Mouse (Mus musculus): ENCODE data around the gene Slc35g3. TPM values are rescaled to one million over a fixed set of nuclear protein-coding genes. Genes with fewer than 3 reads are reported as not detected.

Slc35g3 gene
- polyA plus RNA-seq, 2 experiments: not detected

DNA sequence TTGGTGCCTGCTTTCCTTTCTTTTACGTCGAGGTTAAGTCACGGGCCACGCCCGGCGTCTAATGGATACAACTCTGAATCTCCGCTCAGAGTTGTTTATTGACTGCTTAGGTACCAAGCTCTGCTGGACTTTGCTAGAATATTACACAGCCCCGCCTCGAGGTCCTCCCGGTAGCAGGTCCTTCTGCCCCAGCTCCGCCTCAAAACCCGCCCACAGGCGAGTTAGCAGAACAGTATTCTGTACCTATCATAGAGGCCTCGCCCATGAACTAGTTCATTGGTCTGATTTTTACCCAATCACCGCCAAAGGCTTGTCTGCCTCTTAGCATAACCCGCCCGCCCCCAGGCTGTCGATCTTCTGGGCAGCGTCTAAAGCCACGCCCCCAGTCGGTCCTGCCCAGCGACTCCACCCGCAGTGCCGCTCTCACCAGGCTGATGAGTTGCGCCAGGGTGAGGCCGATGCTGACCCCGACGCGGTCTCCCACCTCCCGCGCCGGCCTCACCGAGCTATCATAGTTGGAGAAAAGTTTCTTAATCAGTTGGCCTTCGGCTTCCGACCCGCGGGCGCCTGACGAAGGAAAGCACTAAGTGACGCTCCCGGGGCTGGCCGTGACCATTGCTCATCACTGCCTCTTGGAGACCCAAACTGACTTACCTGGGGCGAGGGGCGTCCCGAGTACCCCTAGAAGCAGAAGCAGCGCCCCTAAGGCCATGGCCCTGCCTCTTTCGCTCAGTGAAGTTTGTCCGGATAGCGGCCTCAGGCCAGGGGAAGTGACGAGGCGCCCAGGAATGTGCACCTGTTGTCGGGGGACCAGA lies 33.6 kb upstream of the Slc35g3 start, which contains the start of gene Chrnb1:
TSS of gene Chrnb1 (minus strand) at position 776 of the 815 bp plus-strand sequence.
- no peak within 1 kb of the TSS for H3K27ac ChIP-seq
- peak within 1 kb of the TSS; percentile 88 for H3K4me2 ChIP-seq (ENCODE audit: low read depth)
- peaks cover 5 to 8% of the 10 kb centered on the region in 2 experiments; a peak in 3 of 4 replicates for H3K4me1 ChIP-seq (replicated peaks; ENCODE audit: control insufficient read depth in 2 of 2, insufficient read depth in 2 of 2, low read length in 1 of 2)
- TF ChIP-seq EP300 (IDR thresholded peaks at IDR 0.05; ENCODE audit: low read depth) (no peak), CTCF (IDR thresholded peaks at IDR 0.05; ENCODE audit: low read depth) (peak; percentile 19; the same call in 1 of the 2 replicates)
- peak; percentile 97 to 98 (median 97) for DNase-seq (ENCODE audit: low read depth in 3 of 3, low spot score in 3 of 3)
- under 1% methylated on average over 52 of the region's 52 CpGs for WGBS (ENCODE audit: insufficient replicate concordance)
- H3K9me3 ChIP-seq (ENCODE audit: control insufficient read depth, low read length): no peaks in the 10 kb centered on the region
- peaks cover 42% of the 10 kb centered on the region for H3K27me3 ChIP-seq (ENCODE audit: control insufficient read depth, insufficient read depth, low read length)
- peak within 1 kb of the TSS; percentile 31; the same call in 1 of the 2 replicates for H3K9ac ChIP-seq (replicated peaks)
- no peaks in the 10 kb centered on the region for H3K36me3 ChIP-seq (replicated peaks; ENCODE audit: control insufficient read depth, insufficient read depth, low read depth)
- peak within 1 kb of the TSS; percentile 45 to 53 for H3K4me3 ChIP-seq (ENCODE audit: insufficient read depth in 1 of 2, low read depth in 2 of 2, low read length in 2 of 2)
- ATAC-seq (ENCODE audit: insufficient read depth): peak; percentile 100

DNA sequence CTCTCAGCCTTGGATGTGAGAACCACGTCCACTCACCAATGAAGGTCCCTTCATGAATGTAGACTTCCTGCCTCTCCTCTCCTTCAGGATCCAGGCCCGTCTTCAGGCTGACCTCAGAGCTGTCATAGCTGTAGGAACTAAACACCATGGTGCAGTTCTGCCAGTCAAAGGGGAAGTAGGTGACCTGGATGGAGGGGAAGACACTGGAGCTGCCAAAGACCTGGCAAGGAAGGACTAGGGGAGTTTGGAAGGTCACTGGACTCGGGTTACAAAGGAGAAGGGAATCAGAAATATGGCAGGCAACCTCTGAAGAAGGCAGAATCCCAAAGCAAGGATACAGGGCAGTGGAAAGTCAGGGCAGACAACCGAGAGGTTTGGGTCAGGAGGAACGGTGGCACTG lies 31.7 kb upstream of the Slc35g3 start:
- no peak overlapping the region for H3K4me3 ChIP-seq (ENCODE audit: insufficient read depth in 1 of 2, low read depth in 2 of 2, low read length in 2 of 2)
- no peak overlapping the region for H3K4me2 ChIP-seq (ENCODE audit: low read depth)
- no peak overlapping the region for H3K9ac ChIP-seq (replicated peaks)
- WGBS (ENCODE audit: insufficient replicate concordance): 49% methylated on average over 5 of the region's 5 CpGs
- DNase-seq (ENCODE audit: low read depth in 3 of 3, low spot score in 3 of 3) (no peak), ATAC-seq (ENCODE audit: insufficient read depth) (no peak)
- TF ChIP-seq EP300 (IDR thresholded peaks at IDR 0.05; ENCODE audit: low read depth): no peak
- no peak for TF ChIP-seq CTCF (IDR thresholded peaks at IDR 0.05; ENCODE audit: low read depth)
- H3K27me3 ChIP-seq (ENCODE audit: control insufficient read depth, insufficient read depth, low read length): peaks cover 25% of the 10 kb centered on the region
- H3K4me1 ChIP-seq (replicated peaks; ENCODE audit: control insufficient read depth in 2 of 2, insufficient read depth in 2 of 2, low read length in 1 of 2): peaks cover 4 to 8% of the 10 kb centered on the region in 2 experiments; a peak in 3 of 4 replicates
- H3K36me3 ChIP-seq (replicated peaks; ENCODE audit: control insufficient read depth, insufficient read depth, low read depth): no peaks in the 10 kb centered on the region
- H3K27ac ChIP-seq: no peak overlapping the region
- no peaks in the 10 kb centered on the region for H3K9me3 ChIP-seq (ENCODE audit: control insufficient read depth, low read length)

DNA sequence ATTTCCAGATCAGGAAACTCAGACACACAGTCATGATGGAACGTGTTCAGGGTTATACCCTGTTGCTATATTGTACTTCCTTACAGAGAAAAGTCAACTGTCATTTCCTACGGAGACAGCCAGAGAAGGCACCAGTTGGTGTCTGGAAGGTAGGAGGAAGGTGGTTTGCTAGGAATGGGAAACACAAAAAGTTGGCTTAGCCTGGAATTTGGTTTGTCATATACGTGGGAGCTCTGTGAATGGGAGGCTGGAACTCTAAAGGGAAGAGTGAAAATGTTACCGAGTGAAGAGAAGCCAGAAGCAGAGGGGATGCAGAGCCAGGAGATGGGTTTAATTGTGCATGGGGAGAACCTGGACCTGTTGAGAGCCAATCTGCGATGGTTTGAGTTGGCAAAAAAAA lies 29.7 kb upstream of the Slc35g3 start:
- WGBS (ENCODE audit: insufficient replicate concordance): 44% methylated on average over 5 of the region's 5 CpGs
- Histone ChIP-seq H3K4me1 (replicated peaks; ENCODE audit: control insufficient read depth in 2 of 2, insufficient read depth in 2 of 2, low read length in 1 of 2) (peaks cover 4 to 8% of the 10 kb centered on the region in 2 experiments; a peak in 3 of 4 replicates), H3K9ac (replicated peaks) (no peak overlapping the region), H3K27me3 (ENCODE audit: control insufficient read depth, insufficient read depth, low read length) (peaks cover 7% of the 10 kb centered on the region), H3K36me3 (replicated peaks; ENCODE audit: control insufficient read depth, insufficient read depth, low read depth) (no peaks in the 10 kb centered on the region), H3K27ac (no peak overlapping the region), H3K9me3 (ENCODE audit: control insufficient read depth, low read length) (no peaks in the 10 kb centered on the region), H3K4me2 (ENCODE audit: low read depth) (no peak overlapping the region), H3K4me3 (ENCODE audit: insufficient read depth in 1 of 2, low read depth in 2 of 2, low read length in 2 of 2) (no peak overlapping the region)
- TF ChIP-seq CTCF (IDR thresholded peaks at IDR 0.05; ENCODE audit: low read depth): no peak
- no peak for TF ChIP-seq EP300 (IDR thresholded peaks at IDR 0.05; ENCODE audit: low read depth)
- no peak for ATAC-seq (ENCODE audit: insufficient read depth)
- DNase-seq (ENCODE audit: low read depth in 3 of 3, low spot score in 3 of 3): no peak

- no peak for DNase-seq (ENCODE audit: low read depth in 3 of 3, low spot score in 3 of 3)
- WGBS (ENCODE audit: insufficient replicate concordance): 50% methylated on average over 5 of the region's 5 CpGs
- Histone ChIP-seq H3K36me3 (replicated peaks; ENCODE audit: control insufficient read depth, insufficient read depth, low read depth) (no peaks in the 10 kb centered on the region), H3K4me3 (ENCODE audit: insufficient read depth in 1 of 2, low read depth in 2 of 2, low read length in 2 of 2) (no peak overlapping the region), H3K9ac (replicated peaks) (no peak overlapping the region), H3K27me3 (ENCODE audit: control insufficient read depth, insufficient read depth, low read length) (no peaks in the 10 kb centered on the region; the same call in none of the 2 replicates), H3K27ac (no peak overlapping the region), H3K4me1 (replicated peaks; ENCODE audit: control insufficient read depth in 2 of 2, insufficient read depth in 2 of 2, low read length in 1 of 2) (peaks cover 8 to 9% of the 10 kb centered on the region in 2 experiments), H3K9me3 (ENCODE audit: control insufficient read depth, low read length) (no peaks in the 10 kb centered on the region), H3K4me2 (ENCODE audit: low read depth) (no peak overlapping the region)
- no peak for TF ChIP-seq EP300 (IDR thresholded peaks at IDR 0.05; ENCODE audit: low read depth)
- TF ChIP-seq CTCF (IDR thresholded peaks at IDR 0.05; ENCODE audit: low read depth): no peak
- no peak for ATAC-seq (ENCODE audit: insufficient read depth)
These were observed 27.7 kb upstream of the Slc35g3 start for GRCm38 (mm10) chr11:69789431-69789830.

DNA sequence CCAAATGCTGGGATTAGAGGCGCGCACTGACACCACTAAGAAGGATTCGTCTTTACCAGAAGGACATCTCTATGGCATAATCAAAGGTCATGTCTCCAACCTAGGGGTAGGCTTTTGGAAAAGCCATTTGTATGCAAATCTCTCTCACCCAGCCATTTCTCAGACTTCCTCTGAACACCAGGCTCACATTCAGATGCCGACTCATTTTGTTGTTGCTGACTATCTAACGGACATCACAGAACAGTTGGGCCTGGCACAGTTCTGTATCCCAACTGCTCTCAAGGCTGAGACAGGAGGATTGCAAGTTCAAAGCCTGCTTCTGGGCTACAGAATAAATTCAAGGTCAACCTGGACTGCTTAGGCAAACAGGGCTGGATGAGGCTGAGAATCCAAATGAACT lies 25.5 kb upstream of the Slc35g3 start:
- no peak overlapping the region for H3K4me3 ChIP-seq (ENCODE audit: insufficient read depth in 1 of 2, low read depth in 2 of 2, low read length in 2 of 2)
- DNase-seq (ENCODE audit: low read depth in 3 of 3, low spot score in 3 of 3) (no peak), ATAC-seq (ENCODE audit: insufficient read depth) (no peak)
- H3K27me3 ChIP-seq (ENCODE audit: control insufficient read depth, insufficient read depth, low read length): no peaks in the 10 kb centered on the region
- H3K36me3 ChIP-seq (replicated peaks; ENCODE audit: control insufficient read depth, insufficient read depth, low read depth): no peaks in the 10 kb centered on the region
- H3K4me1 ChIP-seq (replicated peaks; ENCODE audit: control insufficient read depth in 2 of 2, insufficient read depth in 2 of 2, low read length in 1 of 2): peaks cover 11 to 12% of the 10 kb centered on the region in 2 experiments
- no peak overlapping the region for H3K27ac ChIP-seq
- H3K4me2 ChIP-seq (ENCODE audit: low read depth): no peak overlapping the region
- 61% methylated on average over 5 of the region's 5 CpGs for WGBS (ENCODE audit: insufficient replicate concordance)
- H3K9ac ChIP-seq (replicated peaks): no peak overlapping the region
- H3K9me3 ChIP-seq (ENCODE audit: control insufficient read depth, low read length): no peaks in the 10 kb centered on the region
- TF ChIP-seq EP300 (IDR thresholded peaks at IDR 0.05; ENCODE audit: low read depth) (no peak), CTCF (IDR thresholded peaks at IDR 0.05; ENCODE audit: low read depth) (no peak)
